Mouse (Mus musculus): ENCODE data around the gene Lrch1.

The Lrch1 gene

DNA sequence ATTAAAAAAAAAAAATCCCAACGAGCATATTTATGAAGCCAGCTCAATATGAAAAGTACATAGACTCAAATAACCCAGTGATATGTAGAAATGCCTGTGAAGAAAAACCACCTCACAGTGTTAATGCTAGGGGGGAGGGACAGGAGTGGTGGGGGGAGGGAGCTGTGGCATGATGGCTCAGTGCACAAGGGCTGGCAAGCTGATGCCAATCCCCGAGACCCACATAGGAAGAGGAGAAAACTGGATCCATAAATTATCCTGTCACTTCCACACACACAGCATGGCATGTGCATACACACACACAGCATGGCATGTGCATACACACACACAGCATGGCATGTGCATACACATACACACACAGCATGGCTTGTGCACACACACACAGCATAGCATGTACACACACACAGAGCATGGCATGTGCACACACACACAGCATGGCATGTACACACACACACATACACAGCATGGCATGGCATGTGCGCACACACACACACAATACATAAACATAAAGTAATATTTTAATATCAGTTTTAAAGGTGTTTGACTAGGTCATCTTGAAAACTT is 54.5 kb downstream of the Lrch1 start:
- in situ Hi-C loops (cut with MboI), result no loop called here

DNA sequence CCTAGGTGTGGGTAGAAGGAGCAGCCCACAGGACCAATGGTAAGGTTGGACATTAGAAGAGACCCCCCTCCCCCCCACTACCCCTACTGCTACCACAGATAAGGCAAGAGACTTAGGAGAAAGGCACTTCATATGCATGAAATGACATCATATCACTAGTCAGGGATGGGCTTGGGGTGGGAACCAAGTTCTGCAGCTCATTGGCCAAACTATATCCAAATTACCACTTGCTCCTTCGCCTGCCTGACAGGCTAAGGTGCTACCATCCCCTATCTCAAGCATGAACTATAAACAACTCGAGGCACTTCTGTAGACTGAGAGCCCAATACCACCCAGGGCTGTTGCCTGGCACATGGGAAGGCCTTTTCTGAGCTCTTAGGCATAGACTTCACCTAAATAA is 58.4 kb downstream of the Lrch1 start:
- in situ Hi-C loops (cut with MboI), result no loop called here

DNA sequence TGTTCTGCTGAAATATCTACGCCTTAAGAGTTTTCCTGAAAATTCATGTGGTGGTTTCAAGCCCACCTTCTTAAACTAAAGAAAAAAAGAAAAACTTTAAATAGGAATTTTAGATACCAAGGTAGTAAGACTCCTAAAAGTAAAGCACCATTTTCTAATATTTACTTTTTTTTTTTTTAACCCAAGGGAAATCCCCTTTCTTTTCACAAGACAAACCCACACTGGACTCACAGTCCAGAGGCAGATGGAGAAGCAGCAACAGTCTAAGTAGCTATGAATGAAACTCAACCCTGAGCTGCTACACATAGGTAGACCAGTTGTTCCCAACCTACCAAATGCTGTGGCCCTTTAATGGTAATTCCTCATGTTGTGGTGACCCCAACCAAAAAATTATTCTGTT is 59.6 kb downstream of the Lrch1 start:
- in situ Hi-C loops (cut with MboI), result no loop called here

DNA sequence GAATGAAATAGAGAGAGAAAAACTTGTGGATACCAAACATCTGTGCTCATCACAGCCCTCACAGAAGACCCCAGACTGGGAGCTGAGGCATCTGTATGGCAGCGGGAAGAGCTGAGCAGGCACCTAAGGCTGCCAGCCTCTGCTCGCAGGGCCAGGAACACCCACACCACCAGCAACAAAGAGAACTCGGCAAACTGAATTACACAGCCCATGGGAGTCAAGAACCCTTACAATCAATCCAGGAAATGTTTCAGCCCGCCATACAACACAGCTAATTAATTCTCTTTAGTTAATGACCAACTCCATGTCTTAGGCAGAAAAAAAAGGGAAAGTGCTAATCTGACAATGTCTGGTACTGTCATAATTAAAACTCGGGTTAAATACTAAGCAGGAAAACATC is 61.2 kb downstream of the Lrch1 start:
- in situ Hi-C loops (cut with MboI), result no loop called here

DNA sequence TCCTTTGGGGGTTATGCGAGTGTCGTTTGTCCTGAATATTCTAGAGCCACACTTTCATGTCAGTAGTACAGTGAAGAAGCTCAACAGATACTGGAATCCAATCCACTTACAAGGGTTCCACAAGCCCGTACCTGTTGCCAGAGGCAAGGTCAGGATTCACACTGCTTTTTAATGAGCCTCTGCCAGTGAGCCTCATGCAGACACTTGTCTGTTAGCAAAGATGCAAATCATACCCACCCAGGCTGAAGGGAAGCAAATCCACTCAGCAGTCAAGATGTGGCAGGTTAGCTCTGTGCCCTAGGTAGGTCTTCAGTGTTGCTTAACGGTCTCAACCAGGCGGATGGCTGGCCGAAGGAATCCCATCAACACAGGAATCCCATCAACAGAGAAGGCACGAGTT is 62.8 kb downstream of the Lrch1 start:
- in situ Hi-C loops (cut with MboI), result no loop called here

DNA sequence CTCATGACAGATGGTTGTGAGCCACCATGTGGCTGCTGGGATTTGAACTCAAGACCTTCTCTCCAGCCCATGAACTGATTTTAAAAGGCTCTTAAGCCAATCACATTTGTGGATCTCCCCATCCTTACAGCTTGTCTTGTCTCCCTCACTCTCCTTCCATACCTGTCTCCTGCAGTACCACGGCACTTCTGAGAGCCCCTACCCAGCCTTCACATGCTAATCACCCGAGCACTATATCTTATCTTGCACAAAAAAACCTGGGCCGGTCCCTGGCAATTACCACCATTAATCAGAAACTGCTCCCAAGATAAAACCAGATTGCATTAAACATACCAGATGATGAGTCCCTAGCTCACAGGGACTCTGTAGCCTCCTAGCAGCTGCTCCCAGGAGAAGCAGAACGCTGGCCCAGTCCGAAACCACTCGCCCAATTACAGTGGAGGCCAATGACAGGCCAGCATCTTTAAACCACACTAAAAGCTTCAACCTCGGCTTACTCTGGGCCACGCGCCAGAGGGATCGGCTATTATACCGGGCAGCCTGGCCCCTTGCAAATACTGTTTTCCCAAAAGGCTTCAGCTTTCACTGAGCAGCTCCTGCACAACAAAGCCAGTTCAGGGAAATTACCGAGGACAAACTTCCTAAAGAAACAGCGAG is 63.5 kb downstream of the Lrch1 start:
- in situ Hi-C loops (cut with MboI), result no loop called here

DNA sequence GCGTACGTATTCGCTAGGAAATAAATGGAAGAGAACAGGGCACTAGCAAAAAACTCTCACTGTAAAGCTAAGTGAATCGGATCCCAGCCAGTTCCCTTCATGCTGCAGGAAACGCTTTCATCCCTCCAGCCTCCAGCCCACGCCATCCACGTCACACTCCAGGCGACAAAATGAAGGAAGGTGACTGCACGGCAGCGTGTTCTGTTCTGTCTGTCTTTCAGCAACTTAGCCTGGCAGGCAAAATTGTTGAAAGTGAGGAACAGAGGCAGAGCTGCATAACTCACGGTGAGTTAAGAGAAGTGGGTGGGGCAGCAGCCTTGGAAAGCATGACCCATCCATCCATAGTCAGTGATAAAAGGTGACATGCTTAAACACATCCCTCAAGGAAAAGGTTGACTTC is 64.5 kb downstream of the Lrch1 start:
- in situ Hi-C loops (cut with MboI), result no loop called here

DNA sequence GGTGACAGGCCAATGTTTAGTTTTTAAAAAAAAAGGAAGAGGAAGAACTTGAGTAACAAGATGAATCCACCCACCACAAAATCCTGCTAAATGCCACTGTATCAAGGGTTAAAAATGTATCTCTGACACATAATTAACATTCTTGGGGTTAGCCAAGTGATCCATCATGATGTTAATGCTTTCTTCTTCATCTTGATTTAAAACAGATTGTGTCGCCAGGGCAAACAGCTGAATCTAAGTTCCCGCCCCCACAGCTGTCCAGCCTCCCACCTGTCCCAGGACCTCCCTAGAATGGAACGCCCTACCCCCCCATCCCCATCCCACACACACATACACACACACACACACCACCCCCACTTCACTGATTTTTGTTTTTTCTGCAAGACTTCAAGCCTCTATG is 64.9 kb downstream of the Lrch1 start:
- in situ Hi-C loops (cut with MboI), result no loop called here

DNA sequence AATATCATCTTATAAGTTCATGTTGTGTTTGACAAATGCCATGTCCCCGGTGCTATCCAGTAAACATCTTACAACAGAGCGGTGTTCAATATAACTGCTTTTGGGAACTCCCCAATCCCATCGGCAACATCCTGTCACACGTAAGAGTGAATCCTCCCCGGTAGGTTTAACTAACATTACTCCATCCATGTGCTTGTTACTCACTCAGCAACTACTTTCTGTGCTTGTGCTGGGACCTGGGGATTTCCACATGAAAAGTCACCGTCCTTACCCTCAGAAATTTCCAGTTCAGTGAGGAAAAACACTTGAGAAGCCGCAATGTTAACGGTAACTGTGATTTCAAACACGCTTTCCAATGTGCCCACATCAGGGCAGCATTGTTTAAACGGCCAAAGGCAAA is 66.8 kb downstream of the Lrch1 start:
- in situ Hi-C loops (cut with MboI), result no loop called here

DNA sequence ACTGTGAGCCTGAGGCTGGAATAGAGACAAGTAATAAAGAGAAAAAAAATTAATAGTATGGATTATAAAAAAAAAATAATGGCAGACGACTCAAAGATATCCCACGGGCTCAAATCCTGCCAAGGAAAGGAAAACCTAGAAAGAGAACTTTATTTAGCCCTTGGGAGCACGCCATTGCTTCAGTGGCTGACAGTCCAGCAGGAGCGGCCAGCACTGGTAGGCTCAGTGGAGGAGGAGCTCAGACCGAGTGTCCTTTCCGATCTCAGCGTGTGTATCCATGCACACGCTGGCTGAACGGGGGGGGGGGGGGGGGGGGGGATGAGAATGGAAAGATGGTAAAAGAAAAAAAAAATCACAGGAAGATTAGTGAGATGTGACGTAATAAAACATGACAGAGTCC is 68.2 kb downstream of the Lrch1 start:
- in situ Hi-C loops (cut with MboI), result no loop called here

DNA sequence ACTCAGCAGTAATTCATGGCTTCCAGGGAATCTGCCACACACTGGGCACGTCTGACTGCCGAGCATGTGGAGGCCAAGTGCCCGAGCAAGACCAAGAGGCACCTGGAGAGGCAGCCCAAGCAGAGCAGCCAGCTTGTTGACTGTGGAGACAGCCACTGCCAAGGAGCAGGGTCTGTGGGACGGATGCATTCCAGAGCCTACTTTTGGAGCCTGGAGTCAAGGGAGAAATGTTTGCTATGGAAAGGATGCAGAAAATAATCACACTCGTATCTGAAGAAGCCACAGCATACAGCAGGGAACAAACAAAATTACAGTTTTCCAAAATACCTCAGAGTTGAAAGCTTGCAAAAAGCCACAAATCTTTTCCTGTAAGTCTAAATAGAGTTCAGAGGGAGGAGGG is 70.4 kb downstream of the Lrch1 start:
- in situ Hi-C loops (cut with MboI), result no loop called here

DNA sequence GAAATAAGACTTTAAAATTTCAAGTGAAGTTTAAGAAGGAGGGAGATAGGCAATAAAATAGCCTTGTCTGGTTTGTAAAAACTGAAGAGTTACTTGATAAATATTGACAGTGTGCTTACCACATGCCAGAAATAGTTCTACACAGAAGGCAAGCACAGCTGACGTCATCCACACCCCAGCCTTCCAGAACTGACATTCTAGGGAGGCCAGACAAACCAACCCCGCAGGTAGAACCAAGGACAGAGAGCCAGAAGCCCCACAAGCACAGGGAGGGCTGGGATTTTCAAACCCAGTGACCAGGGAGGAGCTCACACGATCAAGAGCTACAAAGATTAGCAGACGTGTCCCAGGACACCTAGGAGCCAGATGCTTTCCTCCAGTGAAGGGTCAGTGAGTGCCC is 76.5 kb downstream of the Lrch1 start:
- in situ Hi-C loops (cut with MboI), result no loop called here

DNA sequence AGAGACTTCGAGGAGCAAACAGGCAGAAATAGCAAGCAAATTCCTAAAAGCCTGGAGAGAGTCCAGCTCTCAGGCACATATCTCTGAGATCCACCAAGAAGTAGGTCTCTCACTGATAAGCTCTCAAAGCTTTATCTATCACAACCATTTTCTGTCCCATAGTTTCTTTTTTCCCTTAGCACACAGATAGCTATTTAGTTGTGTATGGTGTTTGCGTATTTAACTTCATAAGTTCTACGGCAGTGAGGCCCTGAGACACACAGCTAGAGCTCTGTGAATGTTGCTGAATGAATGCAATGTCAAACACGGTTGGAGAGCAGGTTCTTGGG is 78.8 kb downstream of the Lrch1 start:
- in situ Hi-C loops (cut with MboI), result no loop called here

DNA sequence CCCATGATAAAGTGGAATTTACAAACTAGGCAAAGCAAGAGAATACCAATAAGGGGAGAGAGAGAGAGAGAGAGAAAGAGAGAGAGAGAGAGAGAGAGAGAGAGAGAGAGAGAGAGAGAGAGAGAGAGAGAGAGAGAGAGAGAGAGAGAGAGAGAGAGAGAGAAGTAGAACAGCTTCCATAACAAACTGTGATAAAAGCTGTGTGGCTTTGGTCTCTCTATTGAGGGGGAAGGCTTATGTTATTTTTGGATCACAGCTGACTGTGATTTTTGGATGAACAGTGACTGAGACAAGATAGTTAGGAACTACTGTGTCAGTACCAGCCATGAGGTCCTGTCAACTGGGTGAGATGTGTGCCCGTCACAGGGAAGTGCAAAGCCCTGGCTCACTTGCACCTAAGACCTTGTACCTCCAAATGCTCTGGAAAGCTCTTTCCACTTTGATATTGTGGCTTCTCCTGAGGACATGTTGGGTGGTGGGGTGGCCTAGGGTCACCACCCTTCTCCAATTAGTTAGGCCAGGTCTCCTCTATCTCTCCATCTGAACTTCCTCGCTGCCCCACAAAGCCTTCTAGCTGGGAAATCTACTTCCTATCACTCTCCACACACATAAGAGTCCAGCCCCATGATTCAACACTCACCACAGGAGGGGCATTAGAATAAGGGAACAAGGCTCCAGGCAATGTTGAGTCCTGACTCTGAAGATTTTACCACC is 79.3 kb downstream of the Lrch1 start:
- in situ Hi-C loops (cut with MboI), result no loop called here

DNA sequence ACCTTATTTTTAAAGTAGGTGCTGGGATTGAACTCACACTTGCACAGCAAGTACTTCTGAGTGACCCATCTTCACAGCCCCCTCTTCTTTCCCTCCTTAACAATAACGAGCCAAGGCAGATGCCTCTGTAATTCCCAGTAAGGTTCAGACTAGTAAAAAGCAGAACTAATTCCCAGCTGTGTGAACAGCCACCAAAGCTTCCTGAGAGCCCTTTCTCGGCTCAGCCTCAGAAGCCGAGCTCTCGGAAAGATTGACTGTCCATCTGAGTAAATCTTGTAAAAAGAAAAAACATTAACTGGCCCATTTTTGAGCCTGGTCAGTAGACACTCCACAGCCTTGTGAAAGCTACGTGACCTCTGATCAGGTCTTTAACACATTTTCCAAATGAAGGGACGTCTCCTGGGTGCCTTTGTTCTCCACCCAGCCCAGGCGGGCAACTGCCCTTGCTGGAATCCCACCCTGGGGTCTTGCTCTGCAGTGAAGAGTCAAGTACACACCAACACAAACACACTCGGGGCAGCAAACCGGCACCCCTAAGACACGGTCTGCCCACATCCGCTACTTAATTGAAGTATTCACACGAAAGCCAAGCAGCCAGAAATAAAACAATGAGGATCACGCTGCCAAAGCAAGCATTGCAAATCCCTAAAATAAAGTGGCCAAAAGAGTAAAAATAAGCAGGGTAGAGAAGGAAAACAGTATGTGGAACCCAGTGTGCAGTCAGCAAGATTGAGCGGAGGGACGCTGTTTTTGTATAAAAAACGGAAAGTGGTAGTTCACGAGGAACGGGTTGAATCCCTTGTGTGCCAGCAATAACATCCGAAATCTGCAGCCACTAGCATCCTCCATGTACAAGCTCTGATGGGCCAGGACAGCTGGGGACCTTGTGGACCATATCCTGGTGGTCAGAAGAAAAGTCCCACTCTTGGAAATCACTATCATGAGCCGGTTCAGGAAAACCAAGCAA is 80.3 kb downstream of the Lrch1 start:
- in situ Hi-C loops (cut with MboI), result no loop called here

DNA sequence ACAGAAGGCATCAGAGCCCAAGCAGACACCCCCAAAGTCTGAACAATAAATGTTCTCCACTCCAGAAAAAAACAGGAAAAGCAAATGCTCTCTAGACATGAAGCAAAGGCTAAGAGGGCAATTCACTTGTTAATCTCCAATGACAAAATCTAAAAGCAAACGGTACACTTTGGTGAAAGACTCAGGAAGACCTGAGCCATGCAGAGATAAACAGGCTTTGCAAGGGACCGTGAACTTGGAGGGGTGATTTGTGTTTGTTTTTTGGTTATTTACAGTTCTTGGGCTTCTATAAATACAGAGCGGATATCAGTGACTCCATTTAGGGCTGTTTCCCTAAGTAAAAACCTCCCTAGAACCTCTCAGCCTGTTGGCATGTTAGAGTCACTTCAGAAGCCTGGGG is 81.9 kb downstream of the Lrch1 start:
- in situ Hi-C loops (cut with MboI), result no loop called here

DNA sequence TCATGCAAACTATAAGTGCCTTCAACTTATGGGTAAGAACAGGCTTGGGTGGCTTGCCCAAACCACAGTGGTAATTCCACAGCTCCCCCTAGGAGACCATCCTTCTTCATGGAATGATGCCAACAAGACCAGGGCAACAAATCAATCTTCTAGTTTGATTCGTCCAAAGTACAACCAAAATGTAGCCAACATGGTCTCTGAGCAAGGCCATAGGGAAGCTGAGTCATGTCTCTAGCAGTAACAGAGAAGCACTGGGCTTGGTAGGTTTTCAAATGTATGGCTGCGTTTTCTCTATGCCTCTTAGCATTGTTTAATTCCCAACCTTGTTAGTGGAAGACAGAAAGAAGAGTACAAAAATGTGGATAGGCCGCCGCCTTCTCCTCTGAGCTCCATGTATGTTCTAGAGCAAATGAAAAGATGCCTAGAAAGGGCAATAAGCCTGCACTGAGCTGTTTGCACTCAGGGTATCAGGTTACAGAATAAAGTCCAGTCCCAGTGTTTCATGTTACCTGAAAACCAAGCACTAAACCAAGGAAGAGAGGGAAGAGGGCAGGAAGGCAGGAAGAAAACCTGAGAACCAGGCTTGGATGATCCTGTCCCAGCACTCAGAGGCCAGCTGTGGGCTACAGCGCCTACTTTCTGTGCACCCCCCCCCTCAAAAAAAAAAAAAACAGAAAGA is 82.7 kb downstream of the Lrch1 start:
- in situ Hi-C loops (cut with MboI), result no loop called here

DNA sequence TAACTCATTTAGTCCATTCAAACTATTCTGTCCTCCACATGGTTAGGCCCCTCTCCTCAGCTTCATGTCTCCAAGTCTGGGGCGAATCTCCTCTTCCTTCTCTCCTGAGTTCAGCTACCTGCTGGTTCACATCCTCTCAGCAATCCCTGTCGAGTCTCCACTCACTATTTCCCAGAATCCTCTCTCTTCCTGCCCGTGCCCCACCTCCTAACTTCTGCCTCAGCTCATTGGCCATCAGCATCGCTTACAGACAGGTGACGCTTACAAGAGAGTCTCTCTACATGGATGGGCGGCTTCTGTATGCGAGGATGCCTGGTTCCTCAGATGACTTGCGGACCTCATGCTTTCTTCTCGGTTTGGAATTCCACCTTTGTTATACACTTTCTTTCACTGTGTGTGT is 86.2 kb downstream of the Lrch1 start:
- in situ Hi-C loops (cut with MboI), result no loop called here

DNA sequence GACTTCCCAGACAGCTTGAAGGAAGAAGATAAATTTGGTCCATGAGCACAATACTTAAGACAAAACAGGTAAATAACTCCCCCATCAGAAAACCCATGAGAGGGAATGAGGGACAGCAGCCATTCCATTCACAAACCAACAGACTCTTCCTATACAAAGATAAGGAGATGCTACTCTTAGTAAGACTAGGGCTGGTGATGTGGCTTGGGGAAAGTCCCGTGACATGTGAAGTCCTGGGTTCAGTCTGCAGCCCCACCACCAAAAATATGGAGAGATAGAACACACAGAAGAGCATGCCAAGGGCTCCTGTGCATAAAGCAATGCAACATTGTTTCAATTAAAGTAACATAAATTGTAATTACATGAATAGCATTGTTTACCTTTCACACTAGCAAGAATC is 88.5 kb downstream of the Lrch1 start:
- in situ Hi-C loops (cut with MboI), result no loop called here

DNA sequence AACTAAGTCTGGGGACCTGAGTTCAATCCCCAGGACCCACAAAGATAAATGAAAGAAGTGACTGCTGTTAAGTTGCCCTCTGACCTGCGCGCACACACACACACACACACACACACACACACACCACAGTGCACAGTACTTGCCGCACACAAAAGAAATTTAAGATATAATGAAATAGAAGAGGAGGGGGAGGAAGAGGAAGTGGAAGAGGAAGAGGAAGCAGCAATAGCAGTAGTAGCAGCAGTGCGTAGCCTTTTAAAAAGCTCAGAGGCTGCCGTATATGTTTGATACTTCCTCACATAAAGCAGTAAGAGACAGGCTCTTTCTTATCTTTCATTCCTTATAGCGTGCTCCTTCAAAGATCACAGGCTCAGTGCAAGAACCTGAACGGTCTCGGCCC is 92.2 kb downstream of the Lrch1 start:
- in situ Hi-C loops (cut with MboI), result no loop called here

DNA sequence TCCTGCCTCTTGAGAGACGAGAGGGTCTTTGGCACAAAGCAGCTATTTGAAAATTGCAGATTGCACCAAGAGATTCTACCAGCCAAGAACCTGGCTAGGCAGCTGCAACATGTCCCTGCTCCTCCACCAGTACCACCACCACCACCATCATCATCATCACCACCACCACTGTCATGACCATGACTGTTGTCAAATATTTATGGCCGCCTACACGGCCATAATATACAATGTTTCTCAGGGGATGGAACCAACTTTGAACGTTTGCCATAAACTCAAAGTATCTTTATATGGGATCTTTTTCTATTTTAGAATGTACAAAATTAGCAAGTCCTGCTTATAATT is 93.9 kb downstream of the Lrch1 start:
- in situ Hi-C loops (cut with MboI), result no loop called here

Data from mature B cell (primary cell).